Mouse (Mus musculus) T-helper 17 cell (primary cell): ENCODE data around the gene Igf1r.

ENCODE experiments used
- in situ Hi-C, 2 experiments: fragments of 300-600 bp; cut with MboI, MseI; formaldehyde crosslinking; loops; 1 replicate in 1 of 2; 2 replicates in 1 of 2; pipeline ENCODE4 v1.15.1; 2025; ENCODE audit warnings: high pct_unique_total_duplicates in 2 of 2

Igf1r gene

GRCm38 (mm10) chr7:67952777-67953700 is at the start of gene Igf1r:
Gene Igf1r (plus strand): TSS chr7:67952827.
- in situ Hi-C loops: loop anchor here (5.0 kb wide), 4 partner anchors 151 to 354 kb away; no protein-coding TSS in a partner anchor

- in situ Hi-C loops: no loop called here
Observed at GRCm38 (mm10) chr7:67906358-67906757, 46.3 kb upstream of the Igf1r start.

DNA sequence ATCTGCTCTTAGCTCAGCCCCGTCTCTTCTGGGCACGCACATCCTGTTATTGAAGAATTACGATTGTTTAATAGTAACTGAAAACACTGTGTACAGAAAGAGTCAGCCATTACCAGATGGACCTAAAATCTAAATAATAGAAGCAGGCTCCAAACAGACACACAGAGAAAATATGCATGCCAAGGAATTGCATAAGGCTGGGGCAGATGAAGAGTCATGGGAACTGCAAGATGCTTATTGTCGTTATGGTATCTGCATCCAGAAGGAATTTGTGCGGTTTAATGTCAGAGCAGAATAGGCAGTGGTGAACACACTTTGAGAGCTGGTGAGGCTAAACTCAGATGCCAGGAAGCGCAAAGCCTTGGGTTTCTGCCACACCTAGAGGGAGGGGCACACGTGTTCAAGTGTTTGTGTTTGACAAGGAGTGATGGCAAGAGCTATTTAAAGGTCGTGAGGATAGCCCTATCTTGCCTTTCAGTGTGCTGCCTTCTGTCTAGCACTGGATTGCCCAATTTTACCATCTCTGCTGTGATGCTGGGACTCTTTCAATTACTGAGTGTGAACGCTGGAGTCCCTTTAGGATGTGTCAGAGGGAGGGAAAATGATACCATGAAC is 44.7 kb upstream of the Igf1r start:
- in situ Hi-C loops: no loop called here

- in situ Hi-C loops: no loop called here
Observed at GRCm38 (mm10) chr7:67910528-67910927, 42.1 kb upstream of the Igf1r start.

DNA sequence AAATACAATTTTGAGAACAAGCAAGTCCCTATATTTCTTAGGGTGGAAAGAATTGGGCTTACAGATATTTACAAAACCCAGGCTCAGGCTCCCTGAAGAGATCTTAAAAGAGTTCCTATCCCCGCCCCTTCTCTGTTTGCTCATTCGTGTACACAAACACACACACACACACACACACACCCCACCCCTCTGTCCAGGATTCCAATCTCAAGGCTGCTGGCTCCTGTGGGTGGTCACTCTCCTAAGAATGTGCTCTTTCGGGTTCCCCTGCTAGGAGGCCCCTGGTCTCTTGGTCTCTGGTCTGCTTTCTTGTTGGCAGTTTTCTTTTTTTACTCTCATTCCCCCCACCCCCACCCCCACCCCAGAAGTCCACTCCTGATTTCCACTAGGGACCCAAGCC is 41.7 kb upstream of the Igf1r start:
- in situ Hi-C loops: no loop called here

DNA sequence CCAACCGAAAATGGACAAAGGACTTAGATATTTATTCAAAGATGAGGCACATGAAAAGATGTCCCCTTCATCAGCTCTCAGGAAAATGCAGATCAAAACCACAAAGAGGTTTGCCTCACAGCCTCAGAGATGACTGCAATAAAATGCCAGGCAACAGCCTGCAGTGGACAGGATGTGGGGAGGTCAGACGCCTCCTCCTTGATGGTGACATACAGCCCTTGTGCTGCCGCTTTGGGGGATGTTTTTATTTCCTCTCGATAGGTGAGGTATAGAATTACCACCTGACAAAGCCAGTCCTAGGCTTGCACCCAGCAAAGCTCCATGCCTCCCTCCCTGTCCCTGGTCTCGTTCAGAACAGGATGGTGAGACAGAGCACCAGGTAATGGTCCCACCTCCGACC is 40.8 kb upstream of the Igf1r start:
- in situ Hi-C loops: no loop called here

GRCm38 (mm10) chr7:67916960-67917359 is 35.7 kb upstream of the Igf1r start:
- in situ Hi-C loops: no loop called here

GRCm38 (mm10) chr7:67917753-67918152 is 34.9 kb upstream of the Igf1r start:
- in situ Hi-C loops: no loop called here

- in situ Hi-C loops: no loop called here
Observed at GRCm38 (mm10) chr7:67919467-67919866, 33.2 kb upstream of the Igf1r start.

GRCm38 (mm10) chr7:67924215-67924614 is 28.4 kb upstream of the Igf1r start:
- in situ Hi-C loops: loop anchor here in 1 of 2 experiments (5.0 kb wide), 1 partner anchor 53 kb away; no protein-coding TSS in a partner anchor

- in situ Hi-C loops: no loop called here
Observed at GRCm38 (mm10) chr7:67930132-67930531, 22.5 kb upstream of the Igf1r start.

GRCm38 (mm10) chr7:67936801-67937200 is 15.8 kb upstream of the Igf1r start:
- in situ Hi-C loops: no loop called here

DNA sequence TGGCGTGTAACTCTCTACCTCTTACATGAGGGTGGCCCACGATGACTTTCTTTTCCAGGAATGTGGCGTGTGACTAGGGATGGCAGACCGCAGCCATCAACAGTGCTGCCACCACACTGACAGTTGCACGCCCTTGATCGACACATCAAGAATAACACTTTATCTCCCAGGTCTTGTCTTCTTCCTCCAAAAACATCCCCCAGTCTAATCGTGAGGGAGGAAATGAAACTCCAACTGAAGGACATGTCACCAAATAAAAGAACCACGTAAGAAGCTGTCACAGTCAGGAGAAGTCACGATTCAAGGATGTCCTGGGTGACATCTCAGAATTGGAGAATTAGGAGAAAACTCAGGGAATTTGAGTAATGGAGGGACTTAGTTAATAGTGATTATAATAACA is 8.8 kb upstream of the Igf1r start:
- in situ Hi-C loops: no loop called here

DNA sequence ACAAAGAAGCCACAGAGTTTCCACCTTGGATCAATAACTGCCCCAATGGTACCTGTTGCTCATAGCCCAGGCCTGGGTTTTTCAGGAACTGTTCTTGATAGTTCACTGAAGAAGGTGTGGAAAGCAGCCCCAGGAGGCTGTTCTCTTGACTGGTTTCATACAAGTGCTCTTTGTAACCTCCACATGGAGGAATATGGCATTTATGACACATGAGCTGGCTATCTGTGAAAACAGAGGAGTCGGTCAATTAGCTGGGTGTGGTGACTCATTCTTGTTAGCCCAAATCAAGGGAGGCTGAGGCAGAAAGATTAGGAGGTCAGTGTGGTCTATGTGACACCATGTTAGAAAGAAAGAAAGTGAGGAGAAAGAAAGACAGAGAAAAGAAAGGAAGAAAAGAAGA is 5.7 kb upstream of the Igf1r start:
- in situ Hi-C loops: no loop called here

- in situ Hi-C loops: loop anchor here (5.0 kb wide), 4 partner anchors 148 to 357 kb away; no protein-coding TSS in a partner anchor
Observed at GRCm38 (mm10) chr7:67950346-67950814, 2.2 kb upstream of the Igf1r start.

GRCm38 (mm10) chr7:67950815-67951531 is 1.7 kb upstream of the Igf1r start:
- in situ Hi-C loops: loop anchor here (5.0 kb wide), 4 partner anchors 149 to 356 kb away; no protein-coding TSS in a partner anchor

DNA sequence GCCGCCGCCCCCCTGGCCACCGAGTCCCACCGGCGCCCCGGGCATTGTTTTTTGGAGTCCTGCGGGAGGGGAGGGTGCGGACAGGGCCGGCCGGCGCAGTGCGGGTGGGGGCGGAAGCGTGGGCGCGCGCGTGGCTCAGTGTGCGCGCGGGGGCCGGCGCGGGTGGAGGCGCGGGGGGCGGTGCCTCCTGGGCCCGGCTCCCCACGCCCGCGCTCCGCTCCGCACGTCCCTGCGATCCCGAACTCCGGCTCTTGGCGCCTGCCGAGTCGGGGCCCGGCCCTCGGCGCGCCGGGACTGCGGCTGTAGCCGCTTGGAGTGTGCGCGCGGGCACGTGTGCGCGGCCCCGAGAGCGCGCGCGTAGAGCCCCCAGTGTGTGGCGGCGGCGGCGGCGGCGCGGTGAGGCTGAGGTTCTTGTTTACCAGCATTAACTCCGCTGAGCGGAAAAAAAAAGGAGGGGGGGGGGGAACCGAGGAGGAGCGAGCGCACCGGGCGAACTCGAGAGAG is 1.0 kb upstream of the Igf1r start:
- in situ Hi-C loops: loop anchor here (5.0 kb wide), 4 partner anchors 149 to 356 kb away; no protein-coding TSS in a partner anchor

GRCm38 (mm10) chr7:67952036-67952681 is 468 bp upstream of the Igf1r start:
- in situ Hi-C loops: loop anchor here (5.0 kb wide), 4 partner anchors 150 to 355 kb away; no protein-coding TSS in a partner anchor

GRCm38 (mm10) chr7:67953764-67954242 is 1.2 kb downstream of the Igf1r start:
- in situ Hi-C loops: loop anchor here (5.0 kb wide), 4 partner anchors 152 to 353 kb away; no protein-coding TSS in a partner anchor

- in situ Hi-C loops: loop anchor here (5.0 kb wide), 4 partner anchors 152 to 353 kb away; no protein-coding TSS in a partner anchor
Observed at GRCm38 (mm10) chr7:67954591-67955185, 2.1 kb downstream of the Igf1r start.
